Mouse (Mus musculus) G1E (cell line): ENCODE measurements around the gene Serpina1e. TPM values are rescaled to one million over a fixed set of nuclear protein-coding genes. Genes with fewer than 3 reads are reported as not detected.

Experiments used
- ATAC-seq: 2 replicates; pipeline ENCODE4 v1.8.0; 2016; ENCODE audit warnings: mild to moderate bottlenecking; ENCODE audit not compliant: insufficient number of reproducible peaks, poor library complexity, low FRiP score, severe bottlenecking; ENCODE audit errors: extremely low read depth
- DNase-seq: peaks from one replicate; pipeline ENCODE4 v3.0.0; 2012; ENCODE audit warnings: low spot score
- H3K27me3 ChIP-seq: 2 replicates; pipeline ENCODE4 v1.6.1; 2012; ENCODE audit warnings: mild to moderate bottlenecking, low read length, inconsistent platforms; ENCODE audit not compliant: insufficient read depth
- H3K36me3 ChIP-seq: replicated peaks from 2 replicates; pipeline ENCODE3; 2012; ENCODE audit warnings: mild to moderate bottlenecking, inconsistent platforms
- H3K4me1 ChIP-seq: 2 replicates; pipeline ENCODE4 v1.6.1; 2012; ENCODE audit warnings: low read depth, low read length, inconsistent platforms, mixed read lengths; ENCODE audit not compliant: insufficient read depth
- H3K4me3 ChIP-seq: 2 replicates; pipeline ENCODE4 v1.5.1; 2012; ENCODE audit warnings: low read depth, mild to moderate bottlenecking, inconsistent platforms, low read length, moderate library complexity, mixed read lengths
- H3K9me3 ChIP-seq: replicated peaks from 2 replicates; pipeline ENCODE4 v1.6.1; 2012; ENCODE audit warnings: inconsistent platforms
- CTCF ChIP-seq: IDR thresholded peaks from 2 replicates; pipeline ENCODE4 v1.5.1; 2012; ENCODE audit warnings: low read depth, low read length, inconsistent platforms, mixed read lengths
- GATA1 ChIP-seq: IDR thresholded peaks from 2 replicates; pipeline ENCODE4 v1.6.1; 2012; ENCODE audit warnings: borderline replicate concordance, low read length, inconsistent platforms, mixed read lengths
- GATA2 ChIP-seq: IDR thresholded peaks from 2 replicates; pipeline ENCODE4 v1.6.1; 2012; ENCODE audit warnings: low read depth, low read length, inconsistent platforms, borderline replicate concordance
- POLR2AphosphoS5 ChIP-seq: IDR thresholded peaks from 2 replicates; pipeline ENCODE4 v1.6.1; 2012; ENCODE audit warnings: low read depth, low read length, inconsistent platforms; ENCODE audit not compliant: insufficient replicate concordance
- TAL1 ChIP-seq: conservative IDR thresholded peaks from 2 replicates; pipeline ENCODE4 v1.6.1; 2012; ENCODE audit warnings: low read depth, low read length, inconsistent platforms, mixed read lengths
- polyA plus RNA-seq: library from polyadenylated mRNA; stranded (reverse); fragments of >175 nt; gene quantifications from 2 replicates; pipeline ENCODE4 v1.2.3, GENCODE M21; 2012
- total RNA-seq, 2 experiments: library from RNA; stranded (forward) in 1 of 2; stranded (reverse) in 1 of 2; fragments of 200-1000 nt in 1 of 2; fragments of >200 nt in 1 of 2; fragmentation: Nextera tagmentation in 1 of 2; gene quantifications; 2 replicates each; pipeline ENCODE4 v1.2.3; 2014 to 2017

Serpina1e gene
- total and polyA plus RNA-seq, 3 experiments = not detected

GRCm38 (mm10) chr12:103985868-103986267, 27.1 kb upstream of the Serpina1e start:
- no peaks in the 10 kb centered on the region for H3K36me3 ChIP-seq
- H3K4me3 ChIP-seq = no peak overlapping the region
- ATAC-seq (no peak), DNase-seq (no peak)
- TF ChIP-seq GATA2 = no peak
- TF ChIP-seq POLR2AphosphoS5 = no peak
- no peak for TF ChIP-seq CTCF
- TF ChIP-seq TAL1 = no peak
- no peak for TF ChIP-seq GATA1
- peaks cover 81% of the 10 kb centered on the region for H3K9me3 ChIP-seq
- no peaks in the 10 kb centered on the region; the same call in 1 of the 2 replicates for H3K27me3 ChIP-seq
- H3K4me1 ChIP-seq = no peaks in the 10 kb centered on the region

GRCm38 (mm10) chr12:103984935-103985334, 26.2 kb upstream of the Serpina1e start:
- H3K27me3 ChIP-seq = no peaks in the 10 kb centered on the region; the same call in 1 of the 2 replicates
- H3K4me3 ChIP-seq = no peak overlapping the region
- TF ChIP-seq GATA1 (no peak), POLR2AphosphoS5 (no peak), CTCF (no peak), TAL1 (no peak), GATA2 (no peak)
- ATAC-seq (no peak), DNase-seq (no peak)
- peaks cover 82% of the 10 kb centered on the region for H3K9me3 ChIP-seq
- no peaks in the 10 kb centered on the region for H3K4me1 ChIP-seq
- no peaks in the 10 kb centered on the region for H3K36me3 ChIP-seq

GRCm38 (mm10) chr12:103981646-103982360, 23.0 kb upstream of the Serpina1e start:
- Histone ChIP-seq H3K27me3 (no peaks in the 10 kb centered on the region; the same call in 1 of the 2 replicates), H3K36me3 (no peaks in the 10 kb centered on the region), H3K4me1 (no peaks in the 10 kb centered on the region), H3K4me3 (no peak overlapping the region), H3K9me3 (peaks cover 88% of the 10 kb centered on the region)
- ATAC-seq (no peak), DNase-seq (no peak)
- no peak for TF ChIP-seq POLR2AphosphoS5
- no peak for TF ChIP-seq CTCF
- no peak for TF ChIP-seq GATA1
- TF ChIP-seq TAL1 = no peak
- no peak for TF ChIP-seq GATA2

- Histone ChIP-seq H3K36me3 (no peaks in the 10 kb centered on the region), H3K4me1 (no peaks in the 10 kb centered on the region), H3K9me3 (peaks cover 79% of the 10 kb centered on the region), H3K27me3 (no peaks in the 10 kb centered on the region), H3K4me3 (no peak overlapping the region)
- ATAC-seq = no peak
- TF ChIP-seq POLR2AphosphoS5 (no peak), TAL1 (no peak)
- no peak for DNase-seq
Observed at GRCm38 (mm10) chr12:103978294-103978693, 19.5 kb upstream of the Serpina1e start.

GRCm38 (mm10) chr12:103977846-103978245, 19.1 kb upstream of the Serpina1e start:
- DNase-seq (no peak), ATAC-seq (no peak)
- Histone ChIP-seq H3K27me3 (no peaks in the 10 kb centered on the region), H3K9me3 (peaks cover 79% of the 10 kb centered on the region), H3K4me1 (no peaks in the 10 kb centered on the region), H3K36me3 (no peaks in the 10 kb centered on the region), H3K4me3 (no peak overlapping the region)
- no peak for TF ChIP-seq GATA1
- no peak for TF ChIP-seq CTCF
- TF ChIP-seq POLR2AphosphoS5 = no peak
- no peak for TF ChIP-seq TAL1
- TF ChIP-seq GATA2 = no peak

- no peaks in the 10 kb centered on the region for H3K4me1 ChIP-seq
- no peak for DNase-seq
- H3K4me3 ChIP-seq = no peak overlapping the region
- peaks cover 82% of the 10 kb centered on the region for H3K9me3 ChIP-seq
- H3K27me3 ChIP-seq = no peaks in the 10 kb centered on the region
- ATAC-seq = no peak
- TF ChIP-seq TAL1 = no peak
- TF ChIP-seq GATA2 = no peak
- TF ChIP-seq POLR2AphosphoS5 = no peak
- H3K36me3 ChIP-seq = no peaks in the 10 kb centered on the region
Observed at GRCm38 (mm10) chr12:103977060-103977459, 18.3 kb upstream of the Serpina1e start.

GRCm38 (mm10) chr12:103971080-103971479, 12.3 kb upstream of the Serpina1e start:
- ATAC-seq (no peak), DNase-seq (no peak)
- Histone ChIP-seq H3K27me3 (no peaks in the 10 kb centered on the region), H3K9me3 (peaks cover 74% of the 10 kb centered on the region), H3K36me3 (no peaks in the 10 kb centered on the region), H3K4me3 (no peak overlapping the region), H3K4me1 (no peaks in the 10 kb centered on the region)
- no peak for TF ChIP-seq POLR2AphosphoS5
- TF ChIP-seq GATA2 = no peak
- TF ChIP-seq CTCF = no peak
